Mouse (Mus musculus) myocyte (in vitro differentiated cells): ENCODE measurements around the gene Hmga2. TPM values are rescaled to one million over a fixed set of nuclear protein-coding genes. Genes with fewer than 3 reads are reported as not detected.

Experiments used
- H3K27me3 ChIP-seq: one replicate; pipeline ENCODE4 v1.6.1; 2011; ENCODE audit not compliant: control insufficient read depth, insufficient read depth, insufficient read length
- H3K36me3 ChIP-seq: one replicate; pipeline ENCODE4 v1.6.1; 2011; ENCODE audit not compliant: control insufficient read depth, insufficient read depth
- H3K4me2 ChIP-seq: one replicate; pipeline ENCODE4 v1.6.1; 2011; ENCODE audit warnings: low read depth, control low read depth
- H3K4me3 ChIP-seq: one replicate; pipeline ENCODE4 v1.5.1; 2011; ENCODE audit warnings: mild to moderate bottlenecking, control low read depth, moderate library complexity
- H3K79me2 ChIP-seq: one replicate; pipeline ENCODE4 v1.6.1; 2011; ENCODE audit not compliant: control insufficient read depth, insufficient read depth
- H3ac ChIP-seq: one replicate; pipeline ENCODE4 v1.6.1; 2011; ENCODE audit not compliant: control insufficient read depth, insufficient read length
- CEBPB ChIP-seq: IDR thresholded peaks from 2 replicates; pipeline ENCODE4 v1.6.1; 2011; ENCODE audit warnings: mild to moderate bottlenecking, moderate library complexity; ENCODE audit not compliant: poor library complexity, insufficient read depth, severe bottlenecking
- E2F4 ChIP-seq: IDR thresholded peaks from one replicate; pipeline ENCODE4 v1.6.1; 2011; ENCODE audit warnings: mild to moderate bottlenecking, control low read depth, moderate library complexity; ENCODE audit not compliant: insufficient read depth
- MAX ChIP-seq: IDR thresholded peaks from one replicate; pipeline ENCODE4 v1.6.1; 2011; ENCODE audit warnings: low read depth, mild to moderate bottlenecking, control low read depth
- MYOD1 ChIP-seq, 3 experiments: IDR thresholded peaks; one replicate each; pipeline ENCODE4 v1.6.1; 2011; ENCODE audit warnings: control low read depth in 2 of 3, low read depth in 2 of 3, mild to moderate bottlenecking in 2 of 3, moderate library complexity in 1 of 3; ENCODE audit not compliant: insufficient read length in 2 of 3, control insufficient read depth in 1 of 3
- MYOG ChIP-seq, 3 experiments: IDR thresholded peaks; one replicate each; pipeline ENCODE4 v1.6.1; 2011; ENCODE audit warnings: control low read depth in 2 of 3, low read depth in 2 of 3, mild to moderate bottlenecking in 2 of 3; ENCODE audit not compliant: insufficient read length in 2 of 3, control insufficient read depth in 1 of 3, insufficient read depth in 1 of 3
- POLR2A ChIP-seq: IDR thresholded peaks from one replicate; pipeline ENCODE4 v1.6.1; 2011; ENCODE audit warnings: low read depth, mild to moderate bottlenecking, control low read depth, moderate library complexity; ENCODE audit not compliant: insufficient read length
- POLR2AphosphoS2 ChIP-seq: IDR thresholded peaks from one replicate; pipeline ENCODE4 v1.6.1; 2011; ENCODE audit warnings: low read depth, control low read depth; ENCODE audit not compliant: insufficient read length
- REST ChIP-seq: IDR thresholded peaks from one replicate; pipeline ENCODE4 v1.6.1; 2011; ENCODE audit warnings: mild to moderate bottlenecking, control low read depth, moderate library complexity; ENCODE audit not compliant: insufficient read depth, insufficient read length
- SRF ChIP-seq: IDR thresholded peaks from one replicate; pipeline ENCODE4 v1.6.1; 2011; ENCODE audit warnings: low read depth; ENCODE audit not compliant: control insufficient read depth, insufficient read length
- TCF12 ChIP-seq: IDR thresholded peaks from one replicate; pipeline ENCODE4 v1.6.1; 2011; ENCODE audit warnings: mild to moderate bottlenecking, control low read depth; ENCODE audit not compliant: poor library complexity, insufficient read depth, severe bottlenecking
- TCF3 ChIP-seq: IDR thresholded peaks from one replicate; pipeline ENCODE4 v1.6.1; 2011; ENCODE audit warnings: low read depth, control low read depth; ENCODE audit not compliant: insufficient read length
- USF1 ChIP-seq: IDR thresholded peaks from one replicate; pipeline ENCODE4 v1.6.1; 2011; ENCODE audit warnings: low read depth, mild to moderate bottlenecking, control low read depth, moderate library complexity
- polyA plus RNA-seq: library from polyadenylated mRNA; unstranded; fragments of >200 nt; fragmentation: generic; extraction: Trizol; gene quantifications from one replicate; pipeline ENCODE4 v1.2.1, GENCODE M21; 2012; ENCODE audit warnings: missing spikeins

Gene Hmga2
- polyA plus RNA-seq, 1 experiment: 4.3 TPM

DNA sequence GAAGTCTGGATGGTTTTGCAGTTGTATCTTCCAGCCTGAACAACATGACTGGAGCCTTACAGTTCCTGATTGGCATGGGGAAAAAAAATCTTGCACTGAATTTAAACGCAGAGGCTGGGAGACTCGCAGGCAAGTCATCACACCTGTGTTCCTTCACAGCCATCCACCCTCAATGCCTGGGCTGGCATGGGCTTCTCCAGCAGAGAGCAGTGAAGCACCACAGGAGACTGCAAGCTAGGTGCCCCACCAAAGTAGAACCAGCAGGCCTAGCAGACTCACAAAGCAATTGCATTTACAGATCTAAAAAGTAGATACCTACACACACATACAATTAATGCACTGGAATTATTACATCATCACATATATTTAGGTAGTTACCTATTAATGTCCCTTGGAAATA lies 44.8 kb downstream of the Hmga2 start:
- H3K36me3 ChIP-seq: peaks cover 7% of the 10 kb centered on the region

DNA sequence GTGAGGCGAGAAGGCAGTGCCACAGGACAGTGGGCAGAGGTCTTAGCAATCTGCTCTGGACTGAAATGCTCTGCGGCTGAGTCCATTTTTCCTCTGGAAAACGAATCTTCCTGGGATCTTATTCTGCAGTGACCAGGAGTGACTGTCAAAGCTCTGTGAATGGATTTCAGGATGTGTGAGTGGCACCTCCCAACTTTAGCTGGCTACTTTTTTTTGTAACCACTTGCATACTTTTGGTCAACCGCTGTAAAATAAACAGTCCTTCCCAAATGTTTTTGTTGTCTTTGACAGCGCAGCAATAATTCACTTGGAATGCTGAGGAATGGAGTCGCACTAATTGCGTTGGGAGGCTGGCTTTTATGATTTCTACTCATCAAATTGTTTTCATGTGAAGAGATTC lies 45.8 kb downstream of the Hmga2 start:
- Histone ChIP-seq H3ac (no peak overlapping the region), H3K27me3 (no peaks in the 10 kb centered on the region), H3K4me2 (no peak overlapping the region), H3K36me3 (no peaks in the 10 kb centered on the region), H3K4me3 (no peak overlapping the region), H3K79me2 (peaks cover 13% of the 10 kb centered on the region)
- TF ChIP-seq MYOD1 (IDR thresholded peaks at IDR 0.05; ENCODE audit: control insufficient read depth in 1 of 3, insufficient read length in 2 of 3, low read depth in 2 of 3): no peak
- TF ChIP-seq TCF3: no peak
- TF ChIP-seq SRF: no peak
- no peak for TF ChIP-seq MAX
- TF ChIP-seq REST: no peak
- no peak for TF ChIP-seq POLR2AphosphoS2
- no peak for TF ChIP-seq E2F4
- TF ChIP-seq MYOG (IDR thresholded peaks at IDR 0.05; ENCODE audit: control insufficient read depth in 1 of 3, insufficient read depth in 1 of 3, insufficient read length in 2 of 3, low read depth in 2 of 3): no peak
- no peak for TF ChIP-seq TCF12

More for the DNA sequence above, 44.8 kb downstream of the Hmga2 start:
- Histone ChIP-seq H3K27me3 (no peaks in the 10 kb centered on the region), H3K4me3 (no peak overlapping the region), H3K4me2 (no peak overlapping the region), H3K79me2 (peaks cover 7% of the 10 kb centered on the region), H3ac (no peak overlapping the region)
- TF ChIP-seq POLR2A: no peak
- no peak for TF ChIP-seq USF1
- TF ChIP-seq REST: no peak
- TF ChIP-seq MAX: no peak
- no peak for TF ChIP-seq TCF3
- TF ChIP-seq MYOD1 (IDR thresholded peaks at IDR 0.05; ENCODE audit: control insufficient read depth in 1 of 3, insufficient read length in 2 of 3, low read depth in 2 of 3): no peak
- TF ChIP-seq MYOG (IDR thresholded peaks at IDR 0.05; ENCODE audit: control insufficient read depth in 1 of 3, insufficient read depth in 1 of 3, insufficient read length in 2 of 3, low read depth in 2 of 3): no peak
- TF ChIP-seq E2F4: no peak
- no peak for TF ChIP-seq TCF12
- TF ChIP-seq CEBPB: no peak
- no peak for TF ChIP-seq SRF
- TF ChIP-seq POLR2AphosphoS2: no peak

DNA sequence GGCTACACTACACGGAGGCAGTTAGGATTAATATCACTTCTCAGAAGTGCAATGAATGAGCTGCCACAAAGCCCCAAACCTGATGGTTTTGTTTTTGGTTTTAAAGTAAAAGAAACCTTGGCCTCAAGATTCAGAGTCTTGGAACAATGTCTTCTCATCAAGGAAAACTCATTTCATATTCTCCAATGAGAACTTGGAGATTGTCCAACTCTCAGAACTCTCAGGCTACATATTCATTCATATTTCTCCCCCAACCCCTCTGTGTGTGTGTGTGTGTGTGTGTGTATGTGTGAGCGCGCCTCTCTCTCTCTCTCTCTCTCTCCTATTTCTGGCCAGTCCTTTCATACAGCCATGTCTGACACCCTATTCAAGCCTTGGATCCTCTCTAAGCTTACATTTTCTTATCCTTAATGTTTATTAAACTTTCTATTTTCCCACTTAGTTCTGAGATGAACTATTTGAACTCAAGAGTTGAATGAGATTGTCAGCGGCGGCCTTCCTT lies 46.5 kb downstream of the Hmga2 start:
- H3K27me3 ChIP-seq: no peaks in the 10 kb centered on the region
- H3K79me2 ChIP-seq: peaks cover 14% of the 10 kb centered on the region
- no peak overlapping the region for H3K4me3 ChIP-seq
- H3ac ChIP-seq: no peak overlapping the region
- no peak overlapping the region for H3K4me2 ChIP-seq
- no peak for TF ChIP-seq TCF12
- no peak for TF ChIP-seq POLR2AphosphoS2
- TF ChIP-seq POLR2A: no peak
- no peak for TF ChIP-seq USF1
- TF ChIP-seq MAX: no peak
- no peak for TF ChIP-seq MYOD1 (IDR thresholded peaks at IDR 0.05; ENCODE audit: control insufficient read depth in 1 of 3, insufficient read length in 2 of 3, low read depth in 2 of 3)
- TF ChIP-seq MYOG (IDR thresholded peaks at IDR 0.05; ENCODE audit: control insufficient read depth in 1 of 3, insufficient read depth in 1 of 3, insufficient read length in 2 of 3, low read depth in 2 of 3): no peak
- no peak for TF ChIP-seq TCF3
- no peak for TF ChIP-seq SRF
- no peak for TF ChIP-seq REST
- no peak for TF ChIP-seq CEBPB
- no peak for TF ChIP-seq E2F4
- H3K36me3 ChIP-seq: no peaks in the 10 kb centered on the region

DNA sequence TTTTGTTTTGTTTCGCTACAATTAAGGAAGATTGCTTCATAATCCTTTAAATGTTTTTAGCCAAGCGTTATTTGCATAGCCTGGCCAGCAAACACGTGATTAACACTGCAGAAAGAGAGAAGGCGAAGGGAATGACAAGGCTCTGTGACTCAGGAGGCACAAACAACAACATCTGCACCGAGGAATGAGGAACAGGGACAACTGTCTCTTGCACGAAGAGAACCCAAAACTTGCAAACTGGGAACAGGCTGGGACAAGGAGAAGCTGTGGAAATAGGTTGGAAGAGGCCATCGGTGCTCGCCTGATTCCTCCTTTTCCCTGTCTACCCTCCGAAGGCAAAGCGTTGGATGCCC lies 47.1 kb downstream of the Hmga2 start:
- H3K79me2 ChIP-seq: peaks cover 14% of the 10 kb centered on the region
- no peak for TF ChIP-seq MYOG (IDR thresholded peaks at IDR 0.05; ENCODE audit: control insufficient read depth in 1 of 3, insufficient read depth in 1 of 3, insufficient read length in 2 of 3, low read depth in 2 of 3)
- TF ChIP-seq REST: no peak
- no peak for TF ChIP-seq TCF12
- TF ChIP-seq USF1: no peak
- TF ChIP-seq CEBPB: no peak
- TF ChIP-seq E2F4: no peak
- TF ChIP-seq SRF: no peak
- no peak for TF ChIP-seq TCF3
- no peak for TF ChIP-seq MYOD1 (IDR thresholded peaks at IDR 0.05; ENCODE audit: control insufficient read depth in 1 of 3, insufficient read length in 2 of 3, low read depth in 2 of 3)
- no peak for TF ChIP-seq POLR2A
- H3K4me2 ChIP-seq: peak overlapping the region; percentile 49
- no peaks in the 10 kb centered on the region for H3K36me3 ChIP-seq
- H3K4me3 ChIP-seq: no peak overlapping the region
- no peaks in the 10 kb centered on the region for H3K27me3 ChIP-seq
- no peak overlapping the region for H3ac ChIP-seq
